Mouse (Mus musculus) mammary gland, adult 2 months (tissue): ENCODE data around the gene Gm4297. TPM values are rescaled to one million over a fixed set of nuclear protein-coding genes. Genes with fewer than 3 reads are reported as not detected.

Experiments
- polyA plus RNA-seq: library from polyadenylated mRNA; depleted of rRNA; stranded (reverse); fragments of >200 nt; gene quantifications from 2 replicates; pipeline ENCODE4 v1.2.3, GENCODE M21; 2012; ENCODE audit warnings: low replicate concordance; rRNA removed

Gm4297 gene
- polyA plus RNA-seq = not detected in 2 replicates

GRCm38 (mm10) chrX:24574795-24575194 lies at the start of gene Gm4297:
Gene Gm4297 (minus strand): TSS chrX:24574895.

Other genes with a start within 250 kb of the Gm4297 start
- gene Gm5934, start 74.1 kb downstream of the Gm4297 start, polyA plus RNA-seq = not detected in 2 replicates
- not detected in 2 replicates for gene Gm5935, start 200.3 kb upstream of the Gm4297 start, polyA plus RNA-seq